Mouse (Mus musculus) embryonic facial prominence, embryonic 14.5 days (tissue): Measurements from ENCODE around the gene Map7. TPM values are rescaled to one million over a fixed set of nuclear protein-coding genes. Genes with fewer than 3 reads are reported as not detected.

Experiments
- microRNA-seq: library from miRNA; unstranded; fragments of <30 nt; microRNA quantifications from one replicate; pipeline ENCODE4, GENCODE M21; 2016; ENCODE audit warnings: borderline number of aligned reads
- polyA plus RNA-seq: library from polyadenylated mRNA; unstranded; fragments of >200 nt; fragmentation: Nextera tagmentation; extraction: Ambion mirVana; gene quantifications from 2 replicates; pipeline ENCODE4 v1.2.1, GENCODE M21; 2014

The Map7 gene
- polyA plus RNA-seq, 1 experiment from 2014 or later: 10.0 TPM

Small RNA genes lying within 50 kb of the gene (microRNA-seq; reads per million reads assigned to microRNA genes)
- gene Mir6413: not detected

Other genes with a start within 250 kb of the Map7 start
- gene Pex7, start 240.8 kb upstream of the Map7 start, polyA plus RNA-seq: 28.6 and 29.6 TPM in 2 replicates
- 2.5 and 2.6 TPM in 2 replicates for gene Map3k5, start 214.0 kb upstream of the Map7 start, polyA plus RNA-seq
- 113 and 127 TPM in 2 replicates for gene Bclaf1, start 164.0 kb downstream of the Map7 start, polyA plus RNA-seq
- gene Mtfr2, start 199.3 kb downstream of the Map7 start, polyA plus RNA-seq: 1.4 TPM in 2 replicates